Mouse (Mus musculus) granulocyte monocyte progenitor cell, adult 5-6 weeks (primary cell): ENCODE data around the gene Cbarp. TPM values are rescaled to one million over a fixed set of nuclear protein-coding genes. Genes with fewer than 3 reads are reported as not detected.

Source experiments
- ATAC-seq: replicated peaks from 2 replicates; pipeline ENCODE4 v1.8.0; 2016; ENCODE audit warnings: mild to moderate bottlenecking, moderate TSS enrichment, inconsistent platforms; ENCODE audit not compliant: poor library complexity, severe bottlenecking
- total RNA-seq, 2 experiments: library from RNA; stranded (forward) in 1 of 2; stranded (reverse) in 1 of 2; fragments of 200-712, 200-1000 nt in 1 of 2; fragments of >200 nt in 1 of 2; fragmentation: Nextera tagmentation in 1 of 2; gene quantifications; 2 replicates each; pipeline ENCODE4 v1.2.3; 2014 to 2017

Gene Cbarp
- total RNA-seq, 2 experiments from 2014 or later: 0.36 to 5.3 TPM

- no peak for ATAC-seq
Observed at GRCm38 (mm10) chr10:80159021-80159560, 18.5 kb upstream of the Cbarp start.

GRCm38 (mm10) chr10:80158307-80158986 lies 17.8 kb upstream of the Cbarp start:
- ATAC-seq: peak; percentile 37

- ATAC-seq: no peak
Observed at GRCm38 (mm10) chr10:80157141-80157929, 16.7 kb upstream of the Cbarp start.

GRCm38 (mm10) chr10:80156752-80157053 lies 16.1 kb upstream of the Cbarp start:
- ATAC-seq: no peak

- ATAC-seq: no peak
Observed at GRCm38 (mm10) chr10:80156002-80156751, 15.5 kb upstream of the Cbarp start.

GRCm38 (mm10) chr10:80155277-80155676 lies 14.6 kb upstream of the Cbarp start:
- ATAC-seq: no peak

GRCm38 (mm10) chr10:80154384-80154783 lies 13.7 kb upstream of the Cbarp start:
- ATAC-seq: no peak

- ATAC-seq: no peak
Observed at GRCm38 (mm10) chr10:80153713-80154112, 13.1 kb upstream of the Cbarp start.

GRCm38 (mm10) chr10:80152873-80153260 lies 12.2 kb upstream of the Cbarp start:
- ATAC-seq: no peak

- ATAC-seq: no peak
Observed at GRCm38 (mm10) chr10:80152071-80152872, 11.6 kb upstream of the Cbarp start.

GRCm38 (mm10) chr10:80151211-80152034 lies 10.8 kb upstream of the Cbarp start:
- ATAC-seq: no peak

GRCm38 (mm10) chr10:80150226-80151210 lies 9.9 kb upstream of the Cbarp start:
- ATAC-seq: no peak

GRCm38 (mm10) chr10:80149291-80150225 lies 8.9 kb upstream of the Cbarp start:
- peak; percentile 55 for ATAC-seq

- peak; percentile 20 for ATAC-seq
Observed at GRCm38 (mm10) chr10:80148610-80149290, 8.1 kb upstream of the Cbarp start.

- ATAC-seq: peak; percentile 21
Observed at GRCm38 (mm10) chr10:80147719-80148601, 7.3 kb upstream of the Cbarp start, which contains the start of gene Midn. Midn (plus strand) TSS chr10:80148272.
